Mouse (Mus musculus) limb, embryonic 12.5 days (tissue): ENCODE measurements at regions not wholly inside any gene's neighbourhood (a gene's known extent, or its start where the extent isn't known, plus 50 kb on each side); places are given as distances from the start of the nearest gene placed in this dataset.

Source experiments
- ATAC-seq: fragments of 200-750 bp; cut with Nextera tagmentation; 2 replicates; pipeline ENCODE4 v1.8.0; 2017; ENCODE audit warnings: low read depth, moderate TSS enrichment; ENCODE audit not compliant: insufficient number of reproducible peaks, insufficient read depth, low FRiP score, low TSS enrichment
- H3K27ac ChIP-seq: fragments of 300-500 bp; sonication (generic); 2 replicates; pipeline ENCODE4 v1.5.1; 2016; ENCODE audit warnings: mild to moderate bottlenecking, moderate library complexity
- H3K27me3 ChIP-seq: fragments of 300-500 bp; sonication (generic); 2 replicates; pipeline ENCODE4 v1.6.1; 2016; ENCODE audit warnings: mild to moderate bottlenecking, moderate library complexity
- H3K36me3 ChIP-seq: fragments of 300-500 bp; sonication (generic); 2 replicates; pipeline ENCODE4 v1.6.1; 2016; ENCODE audit warnings: mild to moderate bottlenecking, moderate library complexity
- H3K4me1 ChIP-seq: fragments of 300-500 bp; sonication (generic); replicated peaks from 2 replicates; pipeline ENCODE4 v1.6.1; 2016
- H3K4me2 ChIP-seq: fragments of 300-500 bp; sonication (generic); 2 replicates; pipeline ENCODE4 v1.6.1; 2016; ENCODE audit warnings: mild to moderate bottlenecking, moderate library complexity
- H3K4me3 ChIP-seq: fragments of 300-500 bp; sonication (generic); replicated peaks from 2 replicates; pipeline ENCODE4 v1.5.1; 2016; ENCODE audit warnings: mild to moderate bottlenecking
- H3K9ac ChIP-seq: fragments of 300-500 bp; sonication (generic); replicated peaks from 2 replicates; pipeline ENCODE4 v1.6.1; 2016; ENCODE audit warnings: mild to moderate bottlenecking, moderate library complexity
- H3K9me3 ChIP-seq: fragments of 300-500 bp; sonication (generic); 2 replicates; pipeline ENCODE4 v1.6.1; 2016; ENCODE audit warnings: mild to moderate bottlenecking, moderate library complexity
- WGBS: fragments of 180-500 bp; shearing (Covaris S2); methylation state at CpG from one replicate; pipeline ENCODE4 v1.1.7; 2016; 5-methylcytosine and 5-hydroxymethylcytosine counted together

- 78% methylated on average over 5 of the region's 5 CpGs for WGBS
- no peak overlapping the region for H3K27ac ChIP-seq
- peaks cover 9% of the 10 kb centered on the region for H3K4me1 ChIP-seq
- H3K36me3 ChIP-seq: peaks cover 2% of the 10 kb centered on the region; the same call in 1 of the 2 replicates
- 0 out of 2 replicates have a peak, but pooled peaks cover 10% of the 10 kb centered on the region for H3K27me3 ChIP-seq
- H3K9ac ChIP-seq: no peak overlapping the region
- no peak overlapping the region for H3K4me3 ChIP-seq
- ATAC-seq: no peak
- peaks cover 22% of the 10 kb centered on the region for H3K9me3 ChIP-seq
- no peak overlapping the region for H3K4me2 ChIP-seq
Observed at GRCm38 (mm10) chr9:120794210-120794609, 134.8 kb upstream of the Ctnnb1 start.

- H3K27ac ChIP-seq: no peak overlapping the region
- peaks cover 14% of the 10 kb centered on the region for H3K9me3 ChIP-seq
- 82% methylated on average over 10 of the region's 10 CpGs for WGBS
- H3K9ac ChIP-seq: no peak overlapping the region
- no peak for ATAC-seq
- no peak overlapping the region for H3K4me3 ChIP-seq
- H3K4me1 ChIP-seq: peaks cover 10% of the 10 kb centered on the region
- 0 out of 2 replicates have a peak, but pooled peaks cover 10% of the 10 kb centered on the region for H3K27me3 ChIP-seq
- H3K4me2 ChIP-seq: no peak overlapping the region
- H3K36me3 ChIP-seq: peaks cover 2% of the 10 kb centered on the region; the same call in 1 of the 2 replicates
Observed at GRCm38 (mm10) chr9:120796111-120796880, 132.7 kb upstream of the Ctnnb1 start.

- H3K4me1 ChIP-seq: peaks cover 10% of the 10 kb centered on the region
- no peak overlapping the region for H3K4me3 ChIP-seq
- no peak for ATAC-seq
- no peak overlapping the region for H3K9ac ChIP-seq
- H3K9me3 ChIP-seq: no peaks in the 10 kb centered on the region
- 39% methylated on average over 10 of the region's 10 CpGs for WGBS
- H3K36me3 ChIP-seq: no peaks in the 10 kb centered on the region
- 0 out of 2 replicates have a peak, but pooled peaks cover 10% of the 10 kb centered on the region for H3K27me3 ChIP-seq
- no peak overlapping the region for H3K4me2 ChIP-seq
- H3K27ac ChIP-seq: no peak overlapping the region
Observed at GRCm38 (mm10) chr9:120797996-120798663, 130.9 kb upstream of the Ctnnb1 start.

- no peak for ATAC-seq
- 22% methylated on average over 12 of the region's 12 CpGs for WGBS
- Histone ChIP-seq H3K27me3 (0 out of 2 replicates have a peak, but pooled peaks cover 10% of the 10 kb centered on the region), H3K4me3 (no peak overlapping the region), H3K27ac (no peak overlapping the region), H3K9ac (no peak overlapping the region), H3K4me1 (peaks cover 14% of the 10 kb centered on the region), H3K9me3 (no peaks in the 10 kb centered on the region), H3K36me3 (no peaks in the 10 kb centered on the region), H3K4me2 (peak overlapping the region; percentile 32; the same call in 1 of the 2 replicates)
Observed at GRCm38 (mm10) chr9:120798901-120799300, 130.1 kb upstream of the Ctnnb1 start.

- Histone ChIP-seq H3K27ac (no peak overlapping the region), H3K4me2 (no peak overlapping the region), H3K4me1 (peaks cover 44% of the 10 kb centered on the region), H3K4me3 (no peak overlapping the region), H3K9me3 (no peaks in the 10 kb centered on the region), H3K9ac (no peak overlapping the region), H3K36me3 (no peaks in the 10 kb centered on the region), H3K27me3 (peaks cover 10% of the 10 kb centered on the region; the same call in 1 of the 2 replicates)
- ATAC-seq: no peak
- WGBS: 88% methylated on average over 4 of the region's 4 CpGs
Observed at GRCm38 (mm10) chr9:120802646-120803045, 126.4 kb upstream of the Ctnnb1 start.

GRCm38 (mm10) chr9:120804760-120805294 is 124.2 kb upstream of the Ctnnb1 start:
- Histone ChIP-seq H3K4me2 (peak overlapping the region; percentile 13; the same call in 1 of the 2 replicates), H3K9me3 (no peaks in the 10 kb centered on the region), H3K36me3 (no peaks in the 10 kb centered on the region), H3K27me3 (no peaks in the 10 kb centered on the region; the same call in 1 of the 2 replicates), H3K4me3 (no peak overlapping the region), H3K27ac (peak overlapping the region; percentile 86), H3K9ac (no peak overlapping the region), H3K4me1 (peaks cover 44% of the 10 kb centered on the region)
- 0 out of 2 replicates have a peak, but pooled peaks have one; percentile 23 for ATAC-seq
- WGBS: 25% methylated on average over 10 of the region's 10 CpGs

GRCm38 (mm10) chr9:120808741-120809425 is 120.1 kb upstream of the Ctnnb1 start:
- H3K4me2 ChIP-seq: no peak overlapping the region
- H3K4me3 ChIP-seq: no peak overlapping the region
- 64% methylated on average over 4 of the region's 4 CpGs for WGBS
- peaks cover 53% of the 10 kb centered on the region for H3K4me1 ChIP-seq
- no peak for ATAC-seq
- no peaks in the 10 kb centered on the region for H3K9me3 ChIP-seq
- H3K27ac ChIP-seq: no peak overlapping the region
- H3K36me3 ChIP-seq: no peaks in the 10 kb centered on the region
- no peaks in the 10 kb centered on the region; the same call in 1 of the 2 replicates for H3K27me3 ChIP-seq
- H3K9ac ChIP-seq: no peak overlapping the region

GRCm38 (mm10) chr9:120811522-120811921 is 117.5 kb upstream of the Ctnnb1 start:
- no peak for ATAC-seq
- WGBS: 70% methylated on average over 3 of the region's 3 CpGs

GRCm38 (mm10) chr9:120812667-120813210 is 116.3 kb upstream of the Ctnnb1 start:
- WGBS: 81% methylated on average over 17 of the region's 17 CpGs
- Histone ChIP-seq H3K27ac (no peak overlapping the region), H3K9ac (no peak overlapping the region), H3K36me3 (no peaks in the 10 kb centered on the region), H3K9me3 (no peaks in the 10 kb centered on the region), H3K4me1 (peaks cover 22% of the 10 kb centered on the region; the same call in 1 of the 2 replicates), H3K4me2 (no peak overlapping the region), H3K27me3 (no peaks in the 10 kb centered on the region), H3K4me3 (no peak overlapping the region)
- ATAC-seq: no peak

More at GRCm38 (mm10) chr9:120811522-120811921, 117.5 kb upstream of the Ctnnb1 start:
- Histone ChIP-seq H3K4me1 (peaks cover 27% of the 10 kb centered on the region), H3K27ac (no peak overlapping the region), H3K4me2 (no peak overlapping the region), H3K9me3 (no peaks in the 10 kb centered on the region), H3K36me3 (no peaks in the 10 kb centered on the region), H3K9ac (no peak overlapping the region), H3K4me3 (no peak overlapping the region), H3K27me3 (no peaks in the 10 kb centered on the region; the same call in 1 of the 2 replicates)

- H3K27me3 ChIP-seq: no peaks in the 10 kb centered on the region
- H3K9ac ChIP-seq: no peak overlapping the region
- no peaks in the 10 kb centered on the region for H3K9me3 ChIP-seq
- H3K27ac ChIP-seq: no peak overlapping the region
- WGBS: 82% methylated on average over 4 of the region's 4 CpGs
- no peak overlapping the region for H3K4me3 ChIP-seq
- H3K4me2 ChIP-seq: no peak overlapping the region
- ATAC-seq: no peak
- no peaks in the 10 kb centered on the region for H3K36me3 ChIP-seq
- H3K4me1 ChIP-seq: peaks cover 12% of the 10 kb centered on the region; the same call in 1 of the 2 replicates
Observed at GRCm38 (mm10) chr9:120814286-120814685, 114.7 kb upstream of the Ctnnb1 start.
